Mouse (Mus musculus) MEL (cell line): Measurements from ENCODE around the gene Wdfy3. TPM values are rescaled to one million over a fixed set of nuclear protein-coding genes. Genes with fewer than 3 reads are reported as not detected.

ENCODE experiments used
- DNase-seq: peaks from one replicate; pipeline ENCODE4 v3.0.0; 2011; ENCODE audit warnings: low read depth, low spot score
- H3K27ac ChIP-seq: 2 replicates; pipeline ENCODE4 v1.5.1; 2012; ENCODE audit warnings: low read depth, mild to moderate bottlenecking, control low read depth, low read length, moderate library complexity; ENCODE audit not compliant: control insufficient read depth
- H3K27me3 ChIP-seq, 2 experiments: fragments of 150-350 bp in 1 of 2; sonication (generic) in 1 of 2; 2 replicates each; pipeline ENCODE4 v1.6.1; 2012; ENCODE audit warnings: low read length in 2 of 2, mild to moderate bottlenecking in 2 of 2, improper control_type of control experiment in 1 of 2, moderate library complexity in 1 of 2; ENCODE audit not compliant: insufficient read depth in 2 of 2, control insufficient read depth in 1 of 2
- H3K36me3 ChIP-seq, 2 experiments: 2 replicates each; pipeline ENCODE4 v1.6.1; 2012 to 2014; ENCODE audit warnings: low read length in 2 of 2, improper control_type of control experiment in 1 of 2, inconsistent platforms in 1 of 2, mild to moderate bottlenecking in 1 of 2; ENCODE audit not compliant: insufficient read depth in 2 of 2, control insufficient read depth in 1 of 2
- H3K4me1 ChIP-seq, 2 experiments: fragments of 150-350 bp in 1 of 2; sonication (generic) in 1 of 2; 2 replicates each; pipeline ENCODE4 v1.6.1; 2012; ENCODE audit warnings: low read length in 2 of 2, improper control_type of control experiment in 1 of 2, mild to moderate bottlenecking in 1 of 2; ENCODE audit not compliant: insufficient read depth in 2 of 2, control insufficient read depth in 1 of 2
- H3K4me3 ChIP-seq, 2 experiments: fragments of 150-350 bp in 1 of 2; sonication (generic) in 1 of 2; 2 replicates each; pipeline ENCODE4 v1.5.1; 2012; ENCODE audit warnings: low read depth in 2 of 2, low read length in 2 of 2, mild to moderate bottlenecking in 2 of 2, moderate library complexity in 2 of 2, control low read depth in 1 of 2, improper control_type of control experiment in 1 of 2; ENCODE audit not compliant: control insufficient read depth in 1 of 2, insufficient read depth in 1 of 2
- H3K79me2 ChIP-seq: 2 replicates; pipeline ENCODE4 v1.6.1; 2012; ENCODE audit warnings: mild to moderate bottlenecking, low read length, moderate library complexity; ENCODE audit not compliant: control insufficient read depth, poor library complexity, insufficient read depth
- H3K9ac ChIP-seq: 2 replicates; pipeline ENCODE4 v1.6.1; 2012; ENCODE audit warnings: low read depth, mild to moderate bottlenecking, control low read depth, low read length, moderate library complexity; ENCODE audit not compliant: control insufficient read depth, poor library complexity, severe bottlenecking
- H3K9me3 ChIP-seq: fragments of 150-350 bp; sonication (generic); replicated peaks from 2 replicates; pipeline ENCODE4 v1.6.1; 2012; ENCODE audit warnings: mild to moderate bottlenecking, low read length, improper control_type of control experiment, moderate library complexity; ENCODE audit not compliant: insufficient read depth
- BHLHE40 ChIP-seq: IDR thresholded peaks from 2 replicates; pipeline ENCODE4 v1.6.1; 2012; ENCODE audit warnings: low read depth, mild to moderate bottlenecking, inconsistent platforms, low read length, improper control_type of control experiment, borderline replicate concordance
- CHD1 ChIP-seq: IDR thresholded peaks from 2 replicates; pipeline ENCODE4 v1.6.1; 2012; ENCODE audit warnings: low read depth, mild to moderate bottlenecking, inconsistent platforms, low read length, improper control_type of control experiment
- CTCF ChIP-seq, 3 experiments: IDR thresholded peaks in 2 of 3; conservative IDR thresholded peaks in 1 of 3; 2 replicates each; pipeline ENCODE4 v1.5.1; 2011 to 2012; ENCODE audit warnings: low read length in 3 of 3, low read depth in 2 of 3, mild to moderate bottlenecking in 2 of 3, improper control_type of control experiment in 1 of 3, inconsistent platforms in 1 of 3, mixed read lengths in 1 of 3, moderate library complexity in 1 of 3; ENCODE audit not compliant: control insufficient read depth in 1 of 3, insufficient read depth in 1 of 3, poor library complexity in 1 of 3, severe bottlenecking in 1 of 3
- E2F4 ChIP-seq: IDR thresholded peaks from 2 replicates; pipeline ENCODE4 v1.6.1; 2011; ENCODE audit warnings: low read depth, low read length, improper control_type of control experiment, borderline replicate concordance
- EP300 ChIP-seq, 2 experiments: IDR thresholded peaks; 2 replicates each; pipeline ENCODE4 v1.6.1; 2011; ENCODE audit warnings: improper control_type of control experiment in 2 of 2, low read length in 2 of 2, low read depth in 1 of 2, mild to moderate bottlenecking in 1 of 2
- ETS1 ChIP-seq: IDR thresholded peaks from 2 replicates; pipeline ENCODE4 v1.6.1; 2012; ENCODE audit warnings: low read depth, mild to moderate bottlenecking, inconsistent platforms, low read length, improper control_type of control experiment, moderate library complexity
- GATA1 ChIP-seq: IDR thresholded peaks from 2 replicates; pipeline ENCODE4 v1.6.1; 2011; ENCODE audit warnings: low read depth, low read length, improper control_type of control experiment
- KAT2A ChIP-seq: conservative IDR thresholded peaks from 2 replicates; pipeline ENCODE4 v1.6.1; 2012; ENCODE audit warnings: low read depth, low read length, improper control_type of control experiment, inconsistent platforms
- MAFK ChIP-seq: IDR thresholded peaks from 2 replicates; pipeline ENCODE4 v1.6.1; 2011; ENCODE audit warnings: low read depth, mild to moderate bottlenecking, low read length, improper control_type of control experiment, borderline replicate concordance
- MAX ChIP-seq: IDR thresholded peaks from 2 replicates; pipeline ENCODE4 v1.6.1; 2011; ENCODE audit warnings: low read length, improper control_type of control experiment
- MXI1 ChIP-seq: IDR thresholded peaks from 2 replicates; pipeline ENCODE4 v1.6.1; 2011; ENCODE audit warnings: mild to moderate bottlenecking, low read depth, low read length, improper control_type of control experiment
- MYB ChIP-seq: IDR thresholded peaks from 2 replicates; pipeline ENCODE4 v1.6.1; 2011; ENCODE audit warnings: mild to moderate bottlenecking, low read depth, low read length, improper control_type of control experiment
- NRF1 ChIP-seq: IDR thresholded peaks from 2 replicates; pipeline ENCODE4 v1.6.1; 2014; ENCODE audit warnings: low read depth, mild to moderate bottlenecking, inconsistent platforms, low read length, improper control_type of control experiment, moderate library complexity; ENCODE audit not compliant: poor library complexity, insufficient read depth, severe bottlenecking
- POLR2A ChIP-seq, 2 experiments: IDR thresholded peaks; 2 replicates each; pipeline ENCODE4 v1.6.1; 2011 to 2012; ENCODE audit warnings: low read length in 2 of 2, mild to moderate bottlenecking in 2 of 2, control low read depth in 1 of 2, improper control_type of control experiment in 1 of 2, low read depth in 1 of 2, moderate library complexity in 1 of 2; ENCODE audit not compliant: control insufficient read depth in 1 of 2, insufficient read depth in 1 of 2, poor library complexity in 1 of 2
- POLR2AphosphoS2 ChIP-seq: IDR thresholded peaks from 2 replicates; pipeline ENCODE4 v1.6.1; 2011; ENCODE audit warnings: low read length, improper control_type of control experiment
- RAD21 ChIP-seq: IDR thresholded peaks from 2 replicates; pipeline ENCODE4 v1.6.1; 2011; ENCODE audit warnings: mild to moderate bottlenecking, low read depth, low read length, improper control_type of control experiment
- RCOR1 ChIP-seq: IDR thresholded peaks from 2 replicates; pipeline ENCODE4 v1.6.1; 2012; ENCODE audit warnings: low read depth, mild to moderate bottlenecking, inconsistent platforms, low read length, improper control_type of control experiment
- TAL1 ChIP-seq: IDR thresholded peaks from 2 replicates; pipeline ENCODE4 v1.6.1; 2012; ENCODE audit warnings: mild to moderate bottlenecking, inconsistent platforms, low read length, moderate library complexity, mixed read lengths
- TBP ChIP-seq: IDR thresholded peaks from 2 replicates; pipeline ENCODE4 v1.8.0; 2011; ENCODE audit warnings: low read depth, low read length, improper control_type of control experiment
- UBTF ChIP-seq: IDR thresholded peaks from 2 replicates; pipeline ENCODE4 v1.6.1; 2012; ENCODE audit warnings: low read depth, mild to moderate bottlenecking, inconsistent platforms, low read length, improper control_type of control experiment, moderate library complexity, borderline replicate concordance; ENCODE audit not compliant: insufficient read depth
- USF1 ChIP-seq: IDR thresholded peaks from 2 replicates; pipeline ENCODE4 v1.6.1; 2014; ENCODE audit warnings: low read depth, mild to moderate bottlenecking, inconsistent platforms, low read length, improper control_type of control experiment, moderate library complexity
- ZC3H11A ChIP-seq: IDR thresholded peaks from 2 replicates; pipeline ENCODE4 v1.6.1; 2012; ENCODE audit warnings: low read depth, mild to moderate bottlenecking, inconsistent platforms, low read length, improper control_type of control experiment
- ZMIZ1 ChIP-seq: IDR thresholded peaks from 2 replicates; pipeline ENCODE4 v1.6.1; 2012; ENCODE audit warnings: low read depth, mild to moderate bottlenecking, inconsistent platforms, low read length, improper control_type of control experiment, moderate library complexity
- ZNF384 ChIP-seq: IDR thresholded peaks from 2 replicates; pipeline ENCODE4 v1.6.1; 2012; ENCODE audit warnings: low read depth, mild to moderate bottlenecking, inconsistent platforms, low read length, improper control_type of control experiment
- polyA plus RNA-seq, 2 experiments: library from polyadenylated mRNA; stranded (reverse) in 1 of 2; unstranded in 1 of 2; fragments of >175 nt in 1 of 2; fragments of >200 nt in 1 of 2; gene quantifications; 2 replicates each; pipeline versions ENCODE4 v1.2.1 to v1.2.4; 2012; ENCODE audit warnings: low replicate concordance in 2 of 2, low read depth in 1 of 2; ENCODE audit not compliant: insufficient read length in 2 of 2, insufficient read depth in 1 of 2, missing spikeins in 1 of 2
- total RNA-seq: library from RNA; depleted of rRNA; stranded (reverse); fragments of 300-350 nt; gene quantifications from 2 replicates; pipeline ENCODE4 v1.2.3, GENCODE M21; 2012

The Wdfy3 gene
- total and polyA plus RNA-seq, 3 experiments: 10.0 to 21.3 (median 11.9) TPM

DNA sequence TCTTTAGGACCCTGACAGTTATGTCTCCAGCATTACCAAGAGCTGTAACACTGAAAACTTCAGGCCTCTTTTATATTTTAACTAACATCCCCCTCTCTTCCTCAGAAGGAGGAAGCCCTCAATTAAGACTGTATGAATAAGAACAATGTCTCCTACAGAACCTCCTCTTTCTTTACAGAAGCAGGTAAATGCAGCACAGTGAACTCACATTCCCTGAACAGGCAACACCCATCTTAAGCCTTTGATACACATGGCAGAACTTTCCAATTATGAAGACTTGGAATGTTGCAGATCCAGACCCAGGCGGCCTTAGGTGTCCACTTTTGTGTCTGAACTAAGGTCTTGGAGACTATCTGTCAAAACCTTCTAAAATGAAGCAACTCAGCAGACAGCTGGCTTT, 167.0 kb downstream of the Wdfy3 start:
- DNase-seq: no peak
- Histone ChIP-seq H3K36me3 (peaks cover 0 to 3% of the 10 kb centered on the region in 2 experiments; a peak in 1 of 4 replicates), H3K27me3 (no peaks in the 10 kb centered on the region), H3K79me2 (no peaks in the 10 kb centered on the region), H3K9me3 (no peaks in the 10 kb centered on the region), H3K27ac (no peak overlapping the region), H3K4me1 (no peaks in the 10 kb centered on the region), H3K9ac (no peak overlapping the region), H3K4me3 (no peak overlapping the region)
- no peak for TF ChIP-seq POLR2AphosphoS2
- TF ChIP-seq ETS1: no peak
- TF ChIP-seq MXI1: no peak
- TF ChIP-seq MAX: no peak
- TF ChIP-seq ZC3H11A: no peak
- no peak for TF ChIP-seq ZNF384
- TF ChIP-seq NRF1: no peak
- no peak for TF ChIP-seq KAT2A
- no peak for TF ChIP-seq RCOR1
- no peak for TF ChIP-seq E2F4
- no peak for TF ChIP-seq TAL1
- no peak for TF ChIP-seq MAFK
- TF ChIP-seq TBP: no peak
- no peak for TF ChIP-seq BHLHE40
- TF ChIP-seq UBTF: no peak
- TF ChIP-seq CHD1: no peak
- no peak for TF ChIP-seq USF1
- TF ChIP-seq MYB: no peak
- no peak for TF ChIP-seq CTCF (IDR thresholded peaks at IDR 0.05 in 2 of 3, conservative IDR thresholded peaks at IDR 0.05 in 1 of 3; ENCODE audit: control insufficient read depth in 1 of 3, insufficient read depth in 1 of 3, low read depth in 2 of 3, low read length in 3 of 3, poor library complexity in 1 of 3, severe bottlenecking in 1 of 3)

DNA sequence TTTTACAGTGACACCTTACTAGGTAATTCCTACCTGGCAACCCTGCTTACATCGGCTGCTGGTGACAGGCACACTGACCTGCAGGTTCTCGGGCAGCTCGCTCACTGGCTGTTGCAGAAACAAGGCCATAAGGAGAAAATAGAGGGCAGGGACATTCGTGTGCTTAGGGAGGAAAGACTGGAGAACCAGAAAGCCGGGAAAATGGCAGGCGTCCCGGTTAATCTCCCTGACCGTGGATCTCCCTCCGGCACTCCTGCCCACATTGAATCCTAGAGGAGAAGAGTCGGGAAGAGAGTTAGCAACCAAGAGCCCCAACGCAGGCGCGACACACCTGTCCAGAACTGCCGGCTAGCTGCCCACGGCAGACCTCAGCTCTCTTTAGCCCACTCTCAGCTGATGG, 169.7 kb downstream of the Wdfy3 start:
- DNase-seq: no peak
- H3K36me3 ChIP-seq: peaks cover 0 to 6% of the 10 kb centered on the region in 2 experiments; a peak in 2 of 4 replicates
- no peaks in the 10 kb centered on the region for H3K27me3 ChIP-seq
- H3K9ac ChIP-seq: no peak overlapping the region
- H3K4me1 ChIP-seq: no peaks in the 10 kb centered on the region
- no peak overlapping the region for H3K27ac ChIP-seq
- H3K4me3 ChIP-seq: no peak overlapping the region
- no peak for TF ChIP-seq MAFK
- no peak for TF ChIP-seq ZMIZ1
- TF ChIP-seq POLR2A (IDR thresholded peaks at IDR 0.05; ENCODE audit: control insufficient read depth in 1 of 2, insufficient read depth in 1 of 2, low read depth in 1 of 2, low read length in 2 of 2, poor library complexity in 1 of 2): no peak
- no peak for TF ChIP-seq TAL1
- no peak for TF ChIP-seq MAX
- no peak for TF ChIP-seq USF1
- TF ChIP-seq UBTF: no peak
- TF ChIP-seq RAD21: no peak
- TF ChIP-seq BHLHE40: no peak
- no peak for TF ChIP-seq EP300 (IDR thresholded peaks at IDR 0.05; ENCODE audit: low read depth in 1 of 2, low read length in 2 of 2)
- TF ChIP-seq GATA1: no peak
- H3K9me3 ChIP-seq: no peaks in the 10 kb centered on the region
- no peaks in the 10 kb centered on the region for H3K79me2 ChIP-seq
